Mouse (Mus musculus) erythroblast, embryonic 14.5 days (primary cell): ENCODE data around the gene Filip1. TPM values are rescaled to one million over a fixed set of nuclear protein-coding genes. Genes with fewer than 3 reads are reported as not detected.

Experiments used
- H3K27me3 ChIP-seq: 2 replicates; pipeline ENCODE4 v1.6.1; 2012; ENCODE audit warnings: inconsistent platforms; ENCODE audit not compliant: control insufficient read depth
- H3K36me3 ChIP-seq: 2 replicates; pipeline ENCODE4 v1.6.1; 2012; ENCODE audit warnings: mild to moderate bottlenecking, inconsistent platforms; ENCODE audit not compliant: control insufficient read depth
- H3K4me1 ChIP-seq: 2 replicates; pipeline ENCODE4 v1.6.1; 2012; ENCODE audit warnings: inconsistent platforms; ENCODE audit not compliant: control insufficient read depth
- H3K4me3 ChIP-seq: replicated peaks from 2 replicates; pipeline ENCODE3; 2012; ENCODE audit warnings: moderate library complexity, mild to moderate bottlenecking, inconsistent platforms
- H3K9me3 ChIP-seq: 2 replicates; pipeline ENCODE4 v1.6.1; 2012; ENCODE audit warnings: low read length, inconsistent platforms, mixed read lengths; ENCODE audit not compliant: control insufficient read depth
- GATA1 ChIP-seq: IDR thresholded peaks from 2 replicates; pipeline ENCODE4 v1.6.1; 2012; ENCODE audit warnings: low read length, inconsistent platforms, mixed read lengths
- TAL1 ChIP-seq: IDR thresholded peaks from 3 replicates; pipeline ENCODE4 v1.6.1; 2012; ENCODE audit warnings: low read length, inconsistent platforms, mixed read lengths
- polyA plus RNA-seq: library from polyadenylated mRNA; stranded (reverse); fragments of >175 nt; gene quantifications from 2 replicates; pipeline ENCODE4 v1.2.3, GENCODE M21; 2012

Gene Filip1
- polyA plus RNA-seq, 1 experiment = not detected

DNA sequence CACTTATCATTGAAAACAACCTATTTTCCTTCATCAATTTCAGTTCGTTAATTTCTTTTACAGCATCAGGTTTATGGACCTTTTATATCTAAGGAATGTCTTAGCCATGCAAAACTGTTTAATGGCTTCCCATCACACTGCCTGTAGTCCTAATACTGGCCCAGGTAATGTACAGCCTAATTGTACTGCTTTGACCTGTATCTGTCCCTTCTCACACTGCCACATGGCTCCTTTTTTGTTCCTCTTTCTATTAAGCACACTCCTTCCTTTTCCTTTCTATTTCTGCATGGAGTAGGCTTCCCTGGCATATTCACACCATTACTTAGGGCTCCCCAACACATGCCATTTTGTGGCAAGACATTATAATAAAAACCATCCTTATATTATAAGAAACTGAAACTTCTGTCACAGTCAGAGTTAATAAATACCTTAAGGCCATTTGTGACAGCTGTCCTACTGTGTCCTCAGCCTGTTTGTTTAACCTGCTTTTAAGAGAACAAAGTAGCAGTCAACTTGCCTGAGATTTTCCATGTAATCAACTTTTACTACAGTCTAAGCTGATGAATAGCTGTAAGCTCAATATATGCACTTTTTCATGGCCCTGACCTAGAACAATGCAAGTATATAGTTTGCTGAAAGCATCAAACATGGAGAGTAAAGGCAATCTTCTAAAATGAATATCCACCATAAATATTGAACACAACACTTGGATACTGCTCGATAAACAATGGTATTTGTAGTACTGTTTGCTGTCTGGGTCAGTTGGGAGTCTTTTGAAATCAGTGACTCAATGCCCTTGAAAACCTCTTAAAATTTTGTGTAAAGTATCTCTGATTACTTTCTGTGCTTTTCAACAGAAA is 227.5 kb downstream of the Filip1 start:
- Histone ChIP-seq H3K4me3 (no peak overlapping the region), H3K27me3 (no peaks in the 10 kb centered on the region), H3K4me1 (peaks cover 4% of the 10 kb centered on the region), H3K36me3 (no peaks in the 10 kb centered on the region), H3K9me3 (no peaks in the 10 kb centered on the region)
- TF ChIP-seq TAL1 (no peak), GATA1 (no peak)

GRCm38 (mm10) chr9:79784439-79784838 is 228.2 kb downstream of the Filip1 start:
- H3K27me3 ChIP-seq = no peaks in the 10 kb centered on the region
- H3K4me3 ChIP-seq = no peak overlapping the region
- TF ChIP-seq GATA1 (no peak), TAL1 (no peak)
- H3K9me3 ChIP-seq = no peaks in the 10 kb centered on the region
- no peaks in the 10 kb centered on the region; the same call in 1 of the 2 replicates for H3K36me3 ChIP-seq
- peaks cover 2% of the 10 kb centered on the region; the same call in 1 of the 2 replicates for H3K4me1 ChIP-seq

GRCm38 (mm10) chr9:79779354-79779753 is 233.3 kb downstream of the Filip1 start:
- Histone ChIP-seq H3K9me3 (no peaks in the 10 kb centered on the region), H3K36me3 (peaks cover 18% of the 10 kb centered on the region), H3K4me3 (no peak overlapping the region), H3K27me3 (no peaks in the 10 kb centered on the region), H3K4me1 (no peaks in the 10 kb centered on the region)
- TF ChIP-seq GATA1 (no peak), TAL1 (no peak)

DNA sequence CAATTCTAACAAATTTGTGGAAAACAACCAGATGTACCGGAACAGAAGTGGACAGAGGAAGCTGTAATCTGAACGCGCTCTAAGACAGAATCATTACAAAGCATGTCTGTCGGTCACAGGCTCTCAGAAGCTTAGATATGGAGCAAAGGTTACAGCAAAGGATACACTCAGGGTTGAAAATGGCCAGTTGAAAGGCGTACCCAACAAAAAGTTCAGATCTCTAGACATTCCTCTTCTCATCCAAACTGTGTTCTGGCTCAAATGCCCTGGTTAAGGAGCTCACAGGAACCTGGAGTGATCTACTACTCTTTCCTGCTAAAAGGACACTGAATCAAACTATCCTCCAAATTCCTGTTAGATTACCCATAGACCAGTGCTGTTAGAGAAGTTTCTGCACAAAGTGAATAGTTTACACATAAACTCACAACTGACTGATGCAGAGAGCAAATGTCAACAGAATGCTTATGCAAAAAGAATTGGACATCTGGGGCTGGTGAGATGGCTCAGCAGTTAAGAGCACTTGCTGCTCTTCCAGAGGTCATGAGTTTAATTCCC is 245.6 kb downstream of the Filip1 start:
- Histone ChIP-seq H3K4me1 (no peaks in the 10 kb centered on the region), H3K36me3 (peaks cover 13% of the 10 kb centered on the region), H3K9me3 (no peaks in the 10 kb centered on the region), H3K4me3 (no peak overlapping the region), H3K27me3 (no peaks in the 10 kb centered on the region)
- TF ChIP-seq TAL1 (no peak), GATA1 (no peak)

DNA sequence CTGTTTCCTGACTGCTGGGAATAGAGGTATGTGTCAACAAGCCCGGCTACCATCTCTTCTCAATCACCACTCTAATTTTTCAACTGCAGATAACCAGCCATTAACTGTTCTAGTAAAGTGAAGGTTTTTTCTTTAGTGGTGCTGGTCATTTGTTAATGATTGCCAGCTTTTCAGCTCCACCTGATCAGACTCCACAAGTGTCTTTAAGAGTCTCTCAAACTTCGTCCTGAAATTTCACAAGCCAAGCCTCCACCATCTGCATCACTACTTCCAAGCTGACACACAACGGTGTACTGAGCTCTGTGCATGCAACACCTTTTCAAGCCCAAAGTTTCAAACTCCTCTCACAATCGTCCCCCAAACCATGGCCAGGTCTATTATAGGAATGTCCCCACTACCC is 247.3 kb downstream of the Filip1 start:
- H3K4me1 ChIP-seq = peaks cover 2% of the 10 kb centered on the region
- H3K9me3 ChIP-seq = no peaks in the 10 kb centered on the region
- TF ChIP-seq TAL1 = no peak
- no peak for TF ChIP-seq GATA1
- H3K27me3 ChIP-seq = no peaks in the 10 kb centered on the region
- H3K4me3 ChIP-seq = no peak overlapping the region
- H3K36me3 ChIP-seq = peaks cover 2% of the 10 kb centered on the region

Other genes with a start within 250 kb of the Filip1 start
- gene Tmem30a, start 219.3 kb downstream of the Filip1 start, polyA plus RNA-seq = 4.7 and 7.2 TPM in 2 replicates
- gene Senp6, start 54.1 kb upstream of the Filip1 start, polyA plus RNA-seq = 4.4 and 6.9 TPM in 2 replicates
- gene Myo6, start 152.2 kb upstream of the Filip1 start, polyA plus RNA-seq = 0.11 and 0.17 TPM in 2 replicates